Mouse (Mus musculus) myocyte (in vitro differentiated cells): ENCODE measurements around the gene Cavin2. TPM values are rescaled to one million over a fixed set of nuclear protein-coding genes. Genes with fewer than 3 reads are reported as not detected.

Experiments used
- H3K27me3 ChIP-seq: one replicate; pipeline ENCODE4 v1.6.1; 2011; ENCODE audit not compliant: control insufficient read depth, insufficient read depth, insufficient read length
- H3K36me3 ChIP-seq: one replicate; pipeline ENCODE4 v1.6.1; 2011; ENCODE audit not compliant: control insufficient read depth, insufficient read depth
- H3K4me2 ChIP-seq: one replicate; pipeline ENCODE4 v1.6.1; 2011; ENCODE audit warnings: low read depth, control low read depth
- H3K4me3 ChIP-seq: one replicate; pipeline ENCODE4 v1.5.1; 2011; ENCODE audit warnings: mild to moderate bottlenecking, control low read depth, moderate library complexity
- H3K79me2 ChIP-seq: one replicate; pipeline ENCODE4 v1.6.1; 2011; ENCODE audit not compliant: control insufficient read depth, insufficient read depth
- H3ac ChIP-seq: one replicate; pipeline ENCODE4 v1.6.1; 2011; ENCODE audit not compliant: control insufficient read depth, insufficient read length
- CEBPB ChIP-seq: IDR thresholded peaks from 2 replicates; pipeline ENCODE4 v1.6.1; 2011; ENCODE audit warnings: mild to moderate bottlenecking, moderate library complexity; ENCODE audit not compliant: poor library complexity, insufficient read depth, severe bottlenecking
- E2F4 ChIP-seq: IDR thresholded peaks from one replicate; pipeline ENCODE4 v1.6.1; 2011; ENCODE audit warnings: mild to moderate bottlenecking, control low read depth, moderate library complexity; ENCODE audit not compliant: insufficient read depth
- MAX ChIP-seq: IDR thresholded peaks from one replicate; pipeline ENCODE4 v1.6.1; 2011; ENCODE audit warnings: low read depth, mild to moderate bottlenecking, control low read depth
- MYOD1 ChIP-seq, 3 experiments: IDR thresholded peaks; one replicate each; pipeline ENCODE4 v1.6.1; 2011; ENCODE audit warnings: control low read depth in 2 of 3, low read depth in 2 of 3, mild to moderate bottlenecking in 2 of 3, moderate library complexity in 1 of 3; ENCODE audit not compliant: insufficient read length in 2 of 3, control insufficient read depth in 1 of 3
- MYOG ChIP-seq, 3 experiments: IDR thresholded peaks; one replicate each; pipeline ENCODE4 v1.6.1; 2011; ENCODE audit warnings: control low read depth in 2 of 3, low read depth in 2 of 3, mild to moderate bottlenecking in 2 of 3; ENCODE audit not compliant: insufficient read length in 2 of 3, control insufficient read depth in 1 of 3, insufficient read depth in 1 of 3
- POLR2A ChIP-seq: IDR thresholded peaks from one replicate; pipeline ENCODE4 v1.6.1; 2011; ENCODE audit warnings: low read depth, mild to moderate bottlenecking, control low read depth, moderate library complexity; ENCODE audit not compliant: insufficient read length
- POLR2AphosphoS2 ChIP-seq: IDR thresholded peaks from one replicate; pipeline ENCODE4 v1.6.1; 2011; ENCODE audit warnings: low read depth, control low read depth; ENCODE audit not compliant: insufficient read length
- REST ChIP-seq: IDR thresholded peaks from one replicate; pipeline ENCODE4 v1.6.1; 2011; ENCODE audit warnings: mild to moderate bottlenecking, control low read depth, moderate library complexity; ENCODE audit not compliant: insufficient read depth, insufficient read length
- SRF ChIP-seq: IDR thresholded peaks from one replicate; pipeline ENCODE4 v1.6.1; 2011; ENCODE audit warnings: low read depth; ENCODE audit not compliant: control insufficient read depth, insufficient read length
- TCF12 ChIP-seq: IDR thresholded peaks from one replicate; pipeline ENCODE4 v1.6.1; 2011; ENCODE audit warnings: mild to moderate bottlenecking, control low read depth; ENCODE audit not compliant: poor library complexity, insufficient read depth, severe bottlenecking
- TCF3 ChIP-seq: IDR thresholded peaks from one replicate; pipeline ENCODE4 v1.6.1; 2011; ENCODE audit warnings: low read depth, control low read depth; ENCODE audit not compliant: insufficient read length
- USF1 ChIP-seq: IDR thresholded peaks from one replicate; pipeline ENCODE4 v1.6.1; 2011; ENCODE audit warnings: low read depth, mild to moderate bottlenecking, control low read depth, moderate library complexity
- polyA plus RNA-seq: library from polyadenylated mRNA; unstranded; fragments of >200 nt; fragmentation: generic; extraction: Trizol; gene quantifications from one replicate; pipeline ENCODE4 v1.2.1, GENCODE M21; 2012; ENCODE audit warnings: missing spikeins

Gene Cavin2
- polyA plus RNA-seq, 1 experiment = 4.0 TPM

GRCm38 (mm10) chr1:51307056-51307455, 18.1 kb downstream of the Cavin2 start:
- Histone ChIP-seq H3K27me3 (no peaks in the 10 kb centered on the region), H3ac (no peak overlapping the region), H3K4me2 (no peak overlapping the region), H3K36me3 (no peaks in the 10 kb centered on the region), H3K79me2 (no peaks in the 10 kb centered on the region), H3K4me3 (no peak overlapping the region)
- no peak for TF ChIP-seq MAX
- no peak for TF ChIP-seq CEBPB
- no peak for TF ChIP-seq SRF
- no peak for TF ChIP-seq POLR2AphosphoS2
- TF ChIP-seq USF1 = no peak
- no peak for TF ChIP-seq TCF3
- TF ChIP-seq TCF12 = no peak
- TF ChIP-seq MYOG (IDR thresholded peaks at IDR 0.05; ENCODE audit: control insufficient read depth in 1 of 3, insufficient read depth in 1 of 3, insufficient read length in 2 of 3, low read depth in 2 of 3) = no peak
- TF ChIP-seq MYOD1 (IDR thresholded peaks at IDR 0.05; ENCODE audit: control insufficient read depth in 1 of 3, insufficient read length in 2 of 3, low read depth in 2 of 3) = no peak
- no peak for TF ChIP-seq E2F4
- no peak for TF ChIP-seq REST
- no peak for TF ChIP-seq POLR2A

- H3K36me3 ChIP-seq = no peaks in the 10 kb centered on the region
- H3K4me3 ChIP-seq = no peak overlapping the region
- no peak overlapping the region for H3ac ChIP-seq
- H3K79me2 ChIP-seq = no peaks in the 10 kb centered on the region
- H3K4me2 ChIP-seq = no peak overlapping the region
- TF ChIP-seq MYOG (IDR thresholded peaks at IDR 0.05; ENCODE audit: control insufficient read depth in 1 of 3, insufficient read depth in 1 of 3, insufficient read length in 2 of 3, low read depth in 2 of 3) (no peak), E2F4 (no peak), POLR2A (no peak), USF1 (no peak), REST (no peak), MYOD1 (IDR thresholded peaks at IDR 0.05; ENCODE audit: control insufficient read depth in 1 of 3, insufficient read length in 2 of 3, low read depth in 2 of 3) (no peak), POLR2AphosphoS2 (no peak), CEBPB (no peak), TCF12 (no peak)
- H3K27me3 ChIP-seq = no peaks in the 10 kb centered on the region
These were observed 26.6 kb downstream of the Cavin2 start for GRCm38 (mm10) chr1:51315476-51315875.

- Histone ChIP-seq H3K27me3 (no peaks in the 10 kb centered on the region), H3K79me2 (no peaks in the 10 kb centered on the region), H3K4me3 (no peak overlapping the region), H3K4me2 (no peak overlapping the region), H3ac (no peak overlapping the region), H3K36me3 (no peaks in the 10 kb centered on the region)
- TF ChIP-seq USF1 (no peak), E2F4 (no peak), CEBPB (no peak), MYOD1 (IDR thresholded peaks at IDR 0.05; ENCODE audit: control insufficient read depth in 1 of 3, insufficient read length in 2 of 3, low read depth in 2 of 3) (no peak), POLR2AphosphoS2 (no peak), TCF3 (no peak), TCF12 (no peak), SRF (no peak), MYOG (IDR thresholded peaks at IDR 0.05; ENCODE audit: control insufficient read depth in 1 of 3, insufficient read depth in 1 of 3, insufficient read length in 2 of 3, low read depth in 2 of 3) (no peak), MAX (no peak), REST (no peak), POLR2A (no peak)
These were observed 34.6 kb downstream of the Cavin2 start for GRCm38 (mm10) chr1:51323506-51323905.

GRCm38 (mm10) chr1:51328541-51328940, 39.6 kb downstream of the Cavin2 start:
- Histone ChIP-seq H3K4me3 (no peak overlapping the region), H3K36me3 (no peaks in the 10 kb centered on the region), H3K4me2 (no peak overlapping the region), H3K79me2 (no peaks in the 10 kb centered on the region), H3ac (no peak overlapping the region), H3K27me3 (no peaks in the 10 kb centered on the region)
- TF ChIP-seq MYOD1 (IDR thresholded peaks at IDR 0.05; ENCODE audit: control insufficient read depth in 1 of 3, insufficient read length in 2 of 3, low read depth in 2 of 3) (no peak), POLR2AphosphoS2 (no peak), MYOG (IDR thresholded peaks at IDR 0.05; ENCODE audit: control insufficient read depth in 1 of 3, insufficient read depth in 1 of 3, insufficient read length in 2 of 3, low read depth in 2 of 3) (no peak), TCF3 (no peak), SRF (no peak), MAX (no peak), TCF12 (no peak), CEBPB (no peak), POLR2A (no peak), E2F4 (no peak), USF1 (no peak), REST (no peak)

- Histone ChIP-seq H3K4me2 (peak overlapping the region; percentile 79), H3K36me3 (no peaks in the 10 kb centered on the region), H3K4me3 (no peak overlapping the region), H3ac (no peak overlapping the region), H3K79me2 (no peaks in the 10 kb centered on the region), H3K27me3 (no peaks in the 10 kb centered on the region)
- no peak for TF ChIP-seq E2F4
- TF ChIP-seq POLR2A = no peak
- TF ChIP-seq TCF3 = no peak
- TF ChIP-seq MYOG (IDR thresholded peaks at IDR 0.05; ENCODE audit: control insufficient read depth in 1 of 3, insufficient read depth in 1 of 3, insufficient read length in 2 of 3, low read depth in 2 of 3) = no peak
- TF ChIP-seq SRF = no peak
- TF ChIP-seq POLR2AphosphoS2 = no peak
- TF ChIP-seq TCF12 = no peak
- TF ChIP-seq CEBPB = no peak
- no peak for TF ChIP-seq MYOD1 (IDR thresholded peaks at IDR 0.05; ENCODE audit: control insufficient read depth in 1 of 3, insufficient read length in 2 of 3, low read depth in 2 of 3)
- TF ChIP-seq USF1 = no peak
- TF ChIP-seq MAX = no peak
- TF ChIP-seq REST = no peak
These were observed 44.1 kb downstream of the Cavin2 start for GRCm38 (mm10) chr1:51332986-51333385.
